Mouse (Mus musculus): ENCODE measurements at regions not wholly inside any gene's neighbourhood (a gene's known extent, or its start where the extent isn't known, plus 50 kb on each side); places are given as distances from the start of the nearest gene placed in this dataset.

GRCm38 (mm10) chr14:99509696-99510536 is 211.4 kb downstream of the Klf5 start:
- TF ChIP-seq POLR2A (IDR thresholded peaks at IDR 0.05; ENCODE audit: extremely low read depth, insufficient read depth, low read length) (no peak), CTCF (IDR thresholded peaks at IDR 0.05; ENCODE audit: low read depth, low read length) (no peak)
